ENCODE assay signal across 11 mouse cellular contexts in the genomic region with DNA sequence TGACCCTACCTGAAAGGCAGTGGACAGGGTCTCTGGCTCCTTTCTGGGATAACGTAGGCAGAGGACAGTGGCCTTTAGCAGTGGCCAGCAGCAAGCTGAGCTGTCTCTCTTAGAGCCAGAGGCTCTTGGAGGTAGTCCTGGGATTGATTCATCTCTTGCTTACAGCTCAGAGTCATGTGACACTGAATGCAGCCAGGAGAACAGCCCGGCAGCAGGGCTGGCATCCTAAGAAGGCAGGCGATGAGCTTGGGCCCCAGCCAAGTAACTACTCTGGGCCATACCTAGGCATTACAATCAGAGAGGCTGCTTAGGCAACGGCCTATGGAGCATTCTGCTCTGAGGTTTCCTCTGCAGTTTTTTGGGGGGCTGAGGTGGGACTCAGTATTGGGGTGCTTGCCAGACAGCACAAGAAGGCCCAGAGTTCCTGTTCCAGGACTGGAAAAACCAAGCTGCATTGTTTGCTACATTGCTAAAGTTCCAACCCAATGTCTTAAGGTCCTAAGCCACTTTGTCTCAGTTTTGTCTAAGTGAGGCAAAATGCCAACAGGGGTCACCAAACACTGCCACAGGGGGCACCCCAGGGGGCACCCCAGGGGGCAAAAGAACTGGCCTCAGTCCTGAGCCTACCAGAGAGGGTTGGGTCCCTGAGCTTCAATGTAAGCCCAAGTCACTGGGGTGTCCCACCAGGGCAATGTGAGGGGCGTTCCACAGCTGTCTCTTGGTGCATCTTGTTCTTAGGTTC. TPM values are rescaled to one million over a fixed set of nuclear protein-coding genes. Genes with fewer than 3 reads are reported as not detected.
DNase-seq lines count a peak whose midpoint lies in the region; ATAC-seq lines count a peak whose summit lies in the region.
"Had no signal": no experiment of that assay in that cellular context is flagged by ENCODE, and none has a peak within 500 bp of the region (broad histone marks: within the 10 kb centered on the region; RNA-seq: fewer than 3 reads in every experiment).

No protein-coding gene starts in this region.

- no peaks in the 10 kb centered on the region for H3K9me3 ChIP-seq in heart, embryonic 12.5 days (replicated peaks)
- no peaks in the 10 kb centered on the region for H3K9me3 ChIP-seq in liver, embryonic 12.5 days (replicated peaks)
- H3K9me3 ChIP-seq in intestine, embryonic 16.5 days (ENCODE audit: control insufficient read depth, low read length): no peaks in the 10 kb centered on the region

- H3K36me3 ChIP-seq in heart, embryonic 12.5 days: no peaks in the 10 kb centered on the region
- H3K36me3 ChIP-seq in liver, embryonic 12.5 days: no peaks in the 10 kb centered on the region
- H3K36me3 ChIP-seq in intestine, embryonic 16.5 days (ENCODE audit: control insufficient read depth, insufficient read depth, low read length): no peaks in the 10 kb centered on the region

- peak; percentile 41 for DNase-seq in heart, adult 8-10 months (ENCODE audit: low spot score)
- DNase-seq in adrenal gland, postnatal 14 days: peak; percentile 54
- DNase-seq in fat pad, adult 2 months (ENCODE audit: extremely low read depth, low read depth, low spot score): peak; percentile 74
- no peak for DNase-seq in T-cell, adult 2 months (ENCODE audit: low spot score)
- DNase-seq in embryo, embryonic 10.5 days (ENCODE audit: low spot score): no peak

- peaks cover 64% of the 10 kb centered on the region for H3K4me1 ChIP-seq in heart, embryonic 12.5 days (replicated peaks)
- peaks cover 69% of the 10 kb centered on the region for H3K4me1 ChIP-seq in liver, embryonic 12.5 days
- peaks cover 12% of the 10 kb centered on the region for H3K4me1 ChIP-seq in intestine, embryonic 16.5 days (ENCODE audit: control insufficient read depth, insufficient read depth, low read length)

- no peak overlapping the region for H3K9ac ChIP-seq in heart, embryonic 12.5 days
- H3K9ac ChIP-seq in liver, embryonic 12.5 days: no peak overlapping the region
- no peak overlapping the region for H3K9ac ChIP-seq in intestine, embryonic 16.5 days (ENCODE audit: low read depth, low read length)

- no peak overlapping the region for H3K4me2 ChIP-seq in heart, embryonic 12.5 days
- H3K4me2 ChIP-seq in liver, embryonic 12.5 days: no peak overlapping the region
- no peak overlapping the region for H3K4me2 ChIP-seq in intestine, embryonic 16.5 days (ENCODE audit: low read depth, low read length)

- WGBS in heart, embryonic 12.5 days: 52% methylated on average over 5 of the region's 5 CpGs
- 73% methylated on average over 5 of the region's 5 CpGs for WGBS in liver, embryonic 12.5 days (ENCODE audit: insufficient replicate concordance)
- 64% methylated on average over 5 of the region's 5 CpGs for WGBS in intestine, embryonic 16.5 days

- no peaks in the 10 kb centered on the region for H3K27me3 ChIP-seq in heart, embryonic 12.5 days (replicated peaks)
- peaks cover 37% of the 10 kb centered on the region for H3K27me3 ChIP-seq in liver, embryonic 12.5 days (replicated peaks)
- H3K27me3 ChIP-seq in intestine, embryonic 16.5 days (replicated peaks; ENCODE audit: control insufficient read depth, insufficient read depth, low read length): 0 out of 2 replicates have a peak, but pooled peaks cover 2% of the 10 kb centered on the region

- H3K27ac ChIP-seq in heart, embryonic 12.5 days (ENCODE audit: poor library complexity, severe bottlenecking): no peak overlapping the region
- peak overlapping the region; percentile 73; the same call in 1 of the 2 replicates for H3K27ac ChIP-seq in liver, embryonic 12.5 days
- H3K27ac ChIP-seq in intestine, embryonic 16.5 days (ENCODE audit: low read length): no peak overlapping the region

- ATAC-seq in heart, embryonic 12.5 days (ENCODE audit: insufficient number of reproducible peaks, low FRiP score): no peak
- ATAC-seq in liver, embryonic 12.5 days: no peak
- ATAC-seq in intestine, embryonic 16.5 days: no peak

- H3K4me3 ChIP-seq in heart, embryonic 12.5 days: no peak overlapping the region
- H3K4me3 ChIP-seq in liver, embryonic 12.5 days: no peak overlapping the region
- no peak overlapping the region for H3K4me3 ChIP-seq in intestine, embryonic 16.5 days (ENCODE audit: low read length)

RNA-seq across cellular contexts. Expression of gene Trhr2, which starts 12.6 kb away (rescaled TPM):
- not detected for total RNA-seq in heart, adult 8-10 months (2022)
- polyA plus RNA-seq in heart, embryonic 12.5 days (2016; fragmentation: Nextera tagmentation; extraction: Ambion mirVana): not detected in 2 replicates
- not detected in 2 replicates for total RNA-seq in adrenal gland, postnatal 14 days (2021)
- polyA plus RNA-seq in liver, embryonic 12.5 days (2016; fragmentation: Nextera tagmentation; extraction: Ambion mirVana): not detected in 2 replicates
- polyA plus RNA-seq in intestine, embryonic 16.5 days (2015; fragmentation: Nextera tagmentation; extraction: Ambion mirVana): not detected in 2 replicates
- polyA plus RNA-seq: gonadal fat pad, adult 2 months; lung, embryonic 16.5 days; stomach, embryonic 16.5 days had no signal

RNA-seq across cellular contexts. Expression of gene Zc3h18, which starts 28.4 kb away (rescaled TPM):
- total RNA-seq in heart, adult 8-10 months (2022): 10 to 100 TPM; 21.2 to 24.0 (median 22.4) TPM
- 41.4 and 43.0 TPM in 2 replicates for polyA plus RNA-seq in heart, embryonic 12.5 days (2016; fragmentation: Nextera tagmentation; extraction: Ambion mirVana)
- total RNA-seq in adrenal gland, postnatal 14 days (2021): 39.5 and 40.6 TPM in 2 replicates
- polyA plus RNA-seq in liver, embryonic 12.5 days (2016; fragmentation: Nextera tagmentation; extraction: Ambion mirVana): 48.7 and 49.1 TPM in 2 replicates
- 40.5 and 43.1 TPM in 2 replicates for polyA plus RNA-seq in intestine, embryonic 16.5 days (2015; fragmentation: Nextera tagmentation; extraction: Ambion mirVana)

Comparison
In these comparisons a context has a peak if more than half of its experiments do, and no peak if none do; other contexts are left out.
1. DNase-seq: peak in heart, adult 8-10 months (single experiment), adrenal gland, postnatal 14 days (single experiment) and fat pad, adult 2 months (single experiment); none in T-cell, adult 2 months (single experiment) and embryo, embryonic 10.5 days (single experiment).